Mouse (Mus musculus): Measurements from ENCODE around the gene Atp1b1.

Atp1b1 gene

DNA sequence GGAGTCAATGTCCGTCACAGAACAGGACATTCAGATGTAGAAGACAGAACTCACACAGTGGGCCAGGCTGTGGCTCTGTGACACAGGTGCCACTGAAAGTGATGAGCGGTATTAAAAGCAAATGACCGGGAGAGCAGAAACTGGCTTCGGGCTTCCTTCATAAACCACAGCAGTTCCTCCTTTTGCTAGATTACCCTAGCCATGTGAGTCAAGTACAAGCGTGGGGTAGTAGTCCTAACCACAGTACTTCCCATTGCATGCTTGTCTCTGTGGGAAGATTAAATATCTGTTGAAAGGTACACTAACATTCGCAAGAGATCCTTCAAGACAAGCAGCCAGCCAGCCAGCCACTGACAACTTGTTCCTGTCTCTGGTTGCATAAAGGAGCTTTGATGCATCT, 17.9 kb downstream of the Atp1b1 start:
- DNase-seq (ENCODE audit: low spot score) = no peak

DNA sequence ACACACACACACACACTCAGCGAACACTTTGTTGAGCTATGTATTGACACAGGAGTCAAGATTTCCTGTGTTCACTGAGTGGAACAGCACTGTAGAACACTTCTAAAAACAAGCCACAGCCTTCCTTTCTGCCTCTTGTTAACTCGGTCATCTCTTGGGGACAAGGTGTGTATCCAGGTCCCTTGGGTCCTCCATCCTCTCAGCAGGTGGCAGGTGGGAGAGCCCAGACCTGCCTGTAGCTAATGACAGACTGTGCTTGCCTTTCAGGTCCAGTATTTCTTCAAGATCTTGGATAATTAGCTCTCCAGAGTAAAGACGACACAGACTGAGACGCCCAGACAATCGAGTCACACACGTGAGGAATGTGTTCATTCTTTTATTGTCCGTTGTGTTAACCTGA, 21.4 kb downstream of the Atp1b1 start:
- DNase-seq (ENCODE audit: low spot score) = no peak

DNA sequence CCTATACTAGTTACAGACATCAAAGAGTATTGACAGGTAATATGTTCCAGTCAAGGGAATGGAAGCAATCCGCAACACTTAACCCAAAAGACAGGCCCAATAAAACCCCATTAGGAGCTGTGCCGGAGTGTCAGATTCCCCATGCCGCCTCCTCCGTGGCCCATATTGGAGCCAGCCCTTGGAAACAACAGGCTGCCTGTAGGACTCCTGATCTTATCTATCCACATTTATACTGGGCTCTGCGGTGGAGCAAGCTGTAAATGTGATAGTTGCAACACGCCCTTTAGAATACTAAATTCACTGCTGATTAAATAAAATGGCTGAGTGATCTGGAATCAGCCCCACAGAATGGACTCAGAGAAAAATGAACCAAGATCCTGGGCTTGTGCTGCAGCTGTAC, 24.1 kb downstream of the Atp1b1 start:
- DNase-seq (ENCODE audit: low spot score) = no peak

DNA sequence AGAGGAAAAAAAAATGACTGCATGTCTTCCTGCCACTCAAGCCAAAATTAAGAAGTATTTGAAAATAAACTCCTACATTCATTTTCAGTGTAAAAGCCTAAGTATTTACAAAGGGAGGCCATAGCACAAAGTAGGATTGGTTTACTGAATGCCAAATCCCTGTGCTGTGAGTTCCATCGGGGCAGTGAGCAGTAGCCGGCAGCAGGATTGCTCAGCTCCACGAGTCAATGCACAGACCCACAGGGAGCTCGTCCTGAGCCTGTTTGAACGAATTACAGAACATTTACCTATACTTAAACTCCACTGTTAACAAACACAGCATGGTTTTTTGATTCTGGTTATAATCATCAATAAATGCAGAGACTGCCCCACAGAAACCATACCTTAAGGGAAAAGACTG, 25.5 kb downstream of the Atp1b1 start:
- DNase-seq (ENCODE audit: low spot score) = no peak

DNA sequence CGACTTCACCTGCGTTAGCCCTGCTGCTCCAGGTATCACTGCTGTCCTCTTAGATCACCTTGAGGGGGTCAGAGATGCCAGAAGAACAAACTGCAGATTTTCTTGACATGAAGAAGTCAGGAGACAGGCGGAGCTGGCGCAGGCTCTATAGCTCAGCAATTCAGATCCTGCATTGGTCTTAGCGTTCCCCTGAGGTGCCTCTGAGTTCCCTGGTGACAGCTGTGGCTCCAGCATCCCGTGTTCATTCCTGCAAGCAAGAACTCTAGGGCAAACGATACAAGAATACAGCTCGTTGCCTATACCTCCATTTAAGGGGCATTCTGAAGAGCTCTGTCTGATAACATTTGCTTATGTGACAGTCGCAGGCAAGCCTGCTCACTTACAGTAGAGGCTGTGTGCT, 29.5 kb downstream of the Atp1b1 start:
- DNase-seq (ENCODE audit: low spot score) = no peak

DNA sequence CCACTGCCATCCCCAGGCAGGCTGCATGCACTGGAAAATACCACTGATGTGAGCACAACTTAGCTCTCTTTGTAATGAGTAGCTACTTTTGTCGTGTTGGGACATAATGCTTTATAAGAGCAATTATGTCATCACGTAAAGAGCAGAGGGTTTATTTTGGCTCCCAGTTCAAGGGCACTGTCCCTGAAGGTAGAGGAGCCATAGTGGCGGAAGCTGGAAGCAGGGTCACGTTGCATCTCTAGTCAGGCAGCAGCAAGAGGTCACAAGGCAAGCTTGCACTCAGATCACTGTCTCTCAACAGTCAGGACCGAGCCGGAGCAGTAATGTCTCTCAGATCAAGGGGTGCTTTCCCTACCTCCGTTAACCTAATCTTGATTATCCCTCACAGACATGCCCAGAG, 30.4 kb downstream of the Atp1b1 start:
- no peak for DNase-seq (ENCODE audit: low spot score)

DNA sequence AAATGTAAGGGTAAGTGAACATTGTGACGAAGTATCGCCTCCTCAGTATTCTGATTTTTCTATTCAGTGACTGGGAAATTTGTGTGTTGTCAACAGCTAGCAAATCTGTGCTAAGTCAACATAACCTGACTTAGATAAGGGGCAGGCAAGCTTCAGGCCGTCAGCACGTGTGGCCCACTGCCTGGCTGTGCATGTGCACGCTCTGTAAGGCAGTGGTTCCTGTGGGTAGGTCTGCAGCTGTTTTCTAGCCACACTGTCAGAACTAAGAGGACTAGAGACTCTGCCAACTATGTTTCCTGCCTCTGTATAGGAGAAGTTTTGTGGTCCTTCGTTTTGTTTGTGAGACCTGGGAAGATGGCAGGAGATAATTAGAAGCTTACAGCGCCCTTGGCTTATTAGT, 31.9 kb downstream of the Atp1b1 start:
- DNase-seq (ENCODE audit: low spot score) = no peak

DNA sequence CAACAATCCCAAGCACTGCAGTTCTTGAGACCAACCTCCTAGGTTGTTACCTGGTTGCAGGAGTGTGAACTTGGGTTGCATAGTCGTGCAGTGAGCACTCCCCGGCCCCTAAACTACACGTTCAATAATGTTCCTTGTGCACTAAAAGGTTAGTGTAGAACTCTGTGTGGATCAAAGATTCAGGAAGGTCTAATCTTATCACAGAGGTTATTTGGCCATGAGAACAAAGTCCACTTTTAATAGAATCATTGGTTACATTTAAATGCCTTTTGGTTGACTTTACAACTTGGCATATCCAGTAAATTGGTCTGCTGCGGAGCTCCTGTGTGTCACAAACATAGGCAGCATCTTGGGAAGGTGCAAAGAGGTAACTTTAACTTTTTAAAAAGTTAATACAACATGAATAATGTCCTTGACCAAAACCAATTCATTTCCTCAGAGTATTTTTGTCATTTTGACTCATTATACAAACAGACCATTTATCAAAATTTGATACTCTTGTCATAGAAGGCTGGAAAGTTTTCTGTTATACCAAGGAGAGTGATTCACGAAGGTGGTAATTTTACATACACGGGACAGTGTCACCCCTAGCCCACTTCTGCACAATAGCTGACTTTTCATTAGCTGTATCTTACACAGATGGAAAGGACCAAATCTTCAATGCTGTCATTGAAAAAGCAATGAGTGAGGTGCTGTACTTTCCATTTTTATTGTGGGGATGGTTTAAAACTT, 37.4 kb downstream of the Atp1b1 start:
- no peak for DNase-seq (ENCODE audit: low spot score)

DNA sequence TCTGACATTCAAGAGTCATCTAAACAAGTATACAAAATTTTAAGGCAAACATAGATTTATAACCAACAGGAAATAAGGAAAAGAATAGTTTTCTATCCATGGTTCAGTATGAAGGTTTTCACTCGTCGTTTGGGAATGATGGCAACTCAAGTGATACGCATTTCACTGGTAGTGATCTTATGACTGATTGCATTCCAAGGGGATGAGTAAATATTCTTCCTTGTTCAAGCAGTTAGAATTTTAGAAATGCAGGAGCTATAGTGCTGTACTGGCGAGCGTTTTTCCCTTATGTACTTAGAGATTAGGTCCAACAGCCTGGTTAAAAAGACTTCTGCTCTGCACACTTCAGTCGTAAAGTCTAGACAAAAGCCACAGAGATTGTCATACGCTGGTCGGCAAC, 38.8 kb downstream of the Atp1b1 start:
- no peak for DNase-seq (ENCODE audit: low spot score)

DNA sequence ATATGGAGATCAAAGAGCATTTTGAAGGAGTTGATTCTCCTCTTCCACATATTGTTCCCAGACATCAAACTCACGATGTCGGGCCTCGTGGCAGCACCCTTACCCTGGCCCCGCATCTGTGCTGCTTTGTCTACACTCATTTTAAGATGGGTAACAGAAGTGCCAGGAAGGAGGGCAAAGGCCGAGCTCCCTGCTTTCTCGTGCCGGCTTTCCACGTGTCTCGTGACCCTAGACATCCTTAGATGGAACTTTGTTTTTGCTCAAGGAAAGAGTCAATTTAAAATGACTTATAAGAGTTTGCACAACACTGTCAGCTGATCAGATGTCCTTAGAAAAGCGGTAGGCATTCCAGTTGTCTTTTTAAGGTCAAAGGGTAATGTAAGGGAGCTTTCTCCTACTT, 39.8 kb downstream of the Atp1b1 start:
- DNase-seq (ENCODE audit: low spot score) = no peak

DNA sequence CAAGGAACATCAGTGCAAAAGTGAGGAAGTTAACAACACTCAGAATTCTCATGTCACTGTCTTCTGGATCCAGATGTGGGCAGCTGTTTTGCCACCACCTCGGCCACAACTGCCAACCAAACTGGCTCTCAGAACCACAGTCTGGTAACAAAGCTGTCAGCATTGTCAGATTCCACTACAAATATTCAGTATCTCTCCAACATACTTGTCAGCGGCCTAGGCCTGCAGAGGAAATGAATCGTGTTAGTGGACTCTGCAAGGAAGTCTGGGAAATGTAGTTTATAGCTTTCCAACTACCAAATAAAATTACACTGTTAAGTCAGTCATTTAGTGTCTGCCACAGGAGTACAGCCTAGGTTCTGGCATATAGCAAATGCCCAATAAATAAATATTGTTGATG, 40.6 kb downstream of the Atp1b1 start:
- DNase-seq (ENCODE audit: low spot score) = no peak

DNA sequence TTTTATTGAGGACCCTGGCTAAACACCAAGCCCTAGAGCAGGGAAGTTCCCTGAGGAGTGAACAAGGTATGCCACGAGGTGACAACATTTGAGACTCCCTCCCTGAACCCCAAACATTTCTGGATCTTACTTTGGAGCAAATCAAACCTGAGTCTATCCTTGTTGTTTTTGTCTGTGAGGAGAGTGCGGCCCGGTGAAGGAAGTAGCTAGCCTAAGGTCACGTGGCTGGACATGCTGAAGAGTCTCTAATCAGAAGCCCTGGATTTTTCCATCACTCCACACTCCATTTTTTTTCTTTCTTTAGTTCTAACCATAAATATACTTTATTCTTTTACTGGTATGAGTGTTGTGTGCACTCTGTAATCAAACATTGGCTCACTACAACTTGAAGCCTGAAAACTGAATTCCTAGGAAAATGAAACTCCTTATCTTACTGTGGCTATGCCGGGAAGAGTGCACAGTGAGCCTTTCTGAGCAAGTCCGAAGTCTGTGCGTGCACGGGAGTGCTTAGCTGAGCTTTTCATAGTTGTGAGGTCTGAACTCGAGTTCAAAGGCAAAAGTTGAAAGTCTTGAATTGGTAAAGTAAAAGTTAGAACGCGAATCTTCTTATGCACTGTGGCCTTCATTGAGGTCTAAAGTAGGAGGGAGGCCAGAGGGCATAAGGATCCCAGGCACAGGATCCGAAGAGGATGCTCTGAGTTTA, 41.3 kb downstream of the Atp1b1 start:
- no peak for DNase-seq (ENCODE audit: low spot score)

DNA sequence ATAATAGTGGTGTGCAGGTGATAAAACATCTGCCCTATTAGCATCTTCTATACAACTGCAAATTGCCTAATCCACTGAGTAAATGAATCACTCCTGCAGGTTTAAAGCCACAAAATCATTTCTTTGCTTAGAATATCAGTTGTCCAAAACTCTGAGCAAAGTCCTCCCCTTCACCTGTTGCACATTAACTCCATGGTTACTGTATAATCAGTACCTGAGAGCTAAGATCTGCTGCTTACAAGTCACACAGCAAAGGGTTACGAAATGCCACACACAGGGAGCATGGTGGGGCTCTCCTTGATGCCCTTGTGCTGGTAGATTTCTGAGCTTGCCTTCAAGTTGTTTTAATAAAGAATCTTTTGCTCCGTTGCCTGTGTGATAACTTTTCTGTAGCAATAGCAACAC, 42.8 kb downstream of the Atp1b1 start:
- DNase-seq (ENCODE audit: low spot score) = no peak

DNA sequence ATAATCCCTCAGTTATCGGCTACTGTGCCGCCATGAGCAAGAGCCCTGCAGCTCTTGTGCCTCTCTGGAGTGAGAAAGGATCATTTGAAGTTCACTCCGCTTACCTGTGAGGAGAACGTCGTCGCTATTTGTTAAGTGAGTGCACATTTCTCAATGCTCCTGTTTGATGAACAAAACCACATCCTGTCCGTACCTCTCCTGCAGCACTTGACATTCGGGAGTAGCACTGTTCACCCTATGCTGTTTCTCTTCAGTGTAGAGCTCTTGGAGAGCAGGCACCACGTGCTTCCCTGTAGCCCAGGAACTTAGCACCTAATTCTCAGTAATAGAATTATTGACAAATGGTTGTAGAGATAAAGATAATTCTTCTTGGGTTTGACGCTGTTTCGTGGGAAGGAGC, 44.5 kb downstream of the Atp1b1 start:
- no peak for DNase-seq (ENCODE audit: low spot score)

DNA sequence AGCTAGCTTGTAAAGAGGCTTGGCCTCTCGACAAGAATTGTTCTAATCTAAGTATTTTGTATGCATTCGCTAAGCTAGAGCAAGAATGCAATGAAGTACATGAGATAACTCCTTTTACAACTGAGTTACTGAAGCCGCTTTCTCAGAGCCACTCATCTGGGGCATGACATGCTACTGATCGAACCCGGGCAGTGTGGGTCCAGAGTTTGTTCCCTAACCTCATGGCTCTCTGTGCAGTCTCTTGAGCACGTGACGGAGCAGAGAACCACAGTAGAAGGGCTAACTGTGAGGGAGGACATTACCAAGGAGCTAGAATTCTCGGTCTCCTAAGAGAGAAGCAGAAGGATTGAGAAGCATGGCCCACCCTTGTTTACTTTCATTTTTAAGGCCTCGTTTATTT, 45.2 kb downstream of the Atp1b1 start:
- DNase-seq (ENCODE audit: low spot score) = no peak

DNA sequence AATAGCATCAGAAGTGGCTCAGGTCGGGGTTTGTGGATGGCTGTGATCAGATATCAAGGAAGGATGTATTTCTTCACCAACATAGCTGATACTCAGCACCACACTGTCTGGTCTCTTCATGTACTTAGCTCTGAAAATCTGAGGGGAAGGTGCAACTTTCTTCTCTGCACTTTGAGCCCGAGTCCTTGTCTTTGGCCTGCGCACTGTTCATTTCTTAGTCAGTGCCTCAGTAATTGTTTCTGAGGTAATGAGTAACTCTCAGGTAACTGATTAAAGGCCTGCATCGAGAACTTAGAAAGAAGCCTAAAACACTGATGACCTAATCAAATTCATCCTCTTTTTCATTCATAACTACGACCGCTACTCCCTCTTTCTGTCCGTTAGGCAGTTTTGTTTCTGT, 46.8 kb downstream of the Atp1b1 start:
- DNase-seq (ENCODE audit: low spot score) = no peak

DNA sequence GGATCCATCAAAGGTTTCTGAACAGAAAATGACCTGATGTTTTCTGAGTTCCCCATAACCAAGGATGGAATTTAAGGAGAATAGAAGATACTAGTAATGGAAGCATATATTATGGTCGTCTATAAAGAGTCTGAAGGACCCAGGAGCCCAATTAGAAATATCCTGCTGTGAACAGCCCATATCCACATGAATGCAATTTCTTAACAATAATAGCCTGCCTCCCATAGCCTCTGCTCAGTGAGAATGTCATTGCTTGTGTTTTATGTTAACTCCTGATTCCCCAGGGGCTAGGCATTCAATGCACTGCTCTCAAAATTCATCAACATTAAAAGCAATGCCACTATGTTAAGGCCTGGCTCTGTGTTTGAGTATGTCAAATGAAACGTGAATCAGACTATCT, 49.5 kb downstream of the Atp1b1 start:
- no peak for DNase-seq (ENCODE audit: low spot score)

DNA sequence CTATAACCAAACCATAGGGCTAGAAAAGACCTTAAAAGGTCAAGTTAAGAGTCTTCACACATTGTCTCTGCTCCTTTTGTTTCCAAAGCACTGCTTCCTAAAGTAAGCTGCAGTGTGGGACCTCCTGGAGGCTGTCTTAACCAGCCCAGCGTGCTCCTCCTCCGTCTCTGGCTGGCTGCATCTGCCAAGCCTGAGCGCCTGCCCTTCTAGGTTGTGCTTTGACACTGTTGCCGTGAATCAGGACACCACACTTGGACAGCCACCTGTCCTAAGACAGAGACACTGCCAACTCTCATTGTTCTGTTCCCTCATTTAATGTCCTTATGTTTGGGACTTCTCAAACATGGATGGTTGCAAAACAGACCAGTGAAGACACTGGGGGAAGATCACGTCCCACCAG, 51.6 kb downstream of the Atp1b1 start:
- DNase-seq (ENCODE audit: low spot score) = no peak

DNA sequence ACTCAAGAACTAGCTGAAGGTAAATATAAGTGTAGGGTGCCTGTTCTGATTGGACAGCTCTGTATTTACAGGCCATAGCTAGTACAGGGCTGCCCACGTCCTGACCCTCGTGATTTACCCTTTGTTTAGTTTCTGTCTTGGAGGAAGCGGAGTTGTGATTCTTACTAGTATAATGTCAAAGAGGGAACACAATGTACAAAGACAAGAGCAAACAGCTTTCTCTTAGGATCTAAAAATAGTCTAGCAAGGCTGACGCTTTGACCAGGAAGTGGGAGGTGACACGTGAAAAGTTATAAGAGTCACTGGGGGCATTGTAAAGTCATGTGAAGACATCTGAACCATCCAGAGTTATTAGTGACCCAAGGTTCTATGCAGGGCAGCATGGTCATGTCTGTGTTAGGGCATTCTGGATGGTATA, 52.8 kb downstream of the Atp1b1 start:
- DNase-seq (ENCODE audit: low spot score) = no peak

DNA sequence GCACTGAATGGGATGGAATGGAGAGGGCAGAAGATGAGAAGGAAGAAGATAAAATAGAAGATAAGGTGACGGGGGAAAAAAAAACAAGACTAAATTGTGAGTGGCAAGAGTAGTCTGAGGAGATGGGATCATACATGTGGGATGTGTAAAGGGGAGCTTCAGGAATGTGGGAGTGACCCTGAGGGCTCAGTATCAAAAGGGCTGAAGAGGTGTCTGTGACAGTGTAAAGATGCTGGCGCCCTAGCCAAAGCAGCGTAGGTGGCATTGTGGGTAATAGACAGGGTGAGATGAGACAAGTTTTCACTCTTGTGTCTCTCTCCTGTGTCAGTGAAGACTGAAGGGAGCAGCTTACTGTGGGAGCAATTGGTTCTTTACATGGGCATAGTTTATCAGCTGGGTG, 58.6 kb downstream of the Atp1b1 start:
- no peak for DNase-seq (ENCODE audit: low spot score)

DNA sequence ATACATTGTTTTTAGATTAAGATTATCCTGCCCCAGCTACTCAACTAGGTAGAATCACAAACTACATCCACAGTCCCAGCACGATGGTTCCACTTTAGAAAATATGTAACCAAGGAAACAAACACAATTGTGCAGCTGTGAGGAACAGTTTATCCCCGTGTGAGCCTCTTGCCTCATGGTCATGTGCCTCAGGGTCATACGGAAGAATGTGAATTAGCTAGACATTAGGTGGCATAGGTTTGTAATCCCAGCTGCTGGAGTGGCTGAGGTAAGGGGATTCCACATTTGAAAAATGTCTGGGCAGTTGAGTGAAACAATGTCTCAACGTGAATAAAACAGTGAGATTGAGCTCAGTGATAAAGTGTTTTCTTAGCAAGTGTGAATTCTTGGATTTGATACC, 60.5 kb downstream of the Atp1b1 start:
- DNase-seq (ENCODE audit: low spot score) = no peak

DNA sequence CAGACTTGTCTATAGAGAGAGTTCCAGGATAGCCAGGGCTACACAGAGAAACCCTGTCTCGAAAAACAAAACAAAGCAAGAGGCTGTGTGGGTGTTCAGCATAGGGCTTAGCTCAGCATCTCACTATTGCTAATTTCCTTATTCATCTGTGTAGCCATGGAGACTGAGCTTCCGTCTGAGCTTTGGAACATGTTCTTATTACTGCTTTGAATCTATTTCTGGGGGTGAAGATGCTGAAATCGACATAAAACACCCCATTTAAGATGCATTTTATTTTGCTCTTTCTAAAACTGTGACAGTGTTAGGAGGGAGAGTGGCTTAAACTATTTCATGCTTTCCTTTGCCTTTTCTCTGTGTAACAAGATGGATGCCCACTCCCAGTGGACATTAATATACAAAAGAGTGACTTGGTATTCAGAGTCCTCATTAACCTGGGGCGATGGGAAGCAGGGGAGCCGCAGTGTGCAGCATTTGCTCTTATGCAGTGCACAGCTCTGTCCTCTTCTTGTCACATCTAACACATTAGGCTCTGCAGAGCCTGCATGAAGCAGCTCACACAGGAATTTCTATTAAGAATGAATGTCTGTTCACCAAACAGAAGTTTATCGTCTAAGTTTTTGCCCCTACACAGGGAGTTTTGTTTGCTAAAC, 62.9 kb downstream of the Atp1b1 start:
- no peak for DNase-seq (ENCODE audit: low spot score)

DNA sequence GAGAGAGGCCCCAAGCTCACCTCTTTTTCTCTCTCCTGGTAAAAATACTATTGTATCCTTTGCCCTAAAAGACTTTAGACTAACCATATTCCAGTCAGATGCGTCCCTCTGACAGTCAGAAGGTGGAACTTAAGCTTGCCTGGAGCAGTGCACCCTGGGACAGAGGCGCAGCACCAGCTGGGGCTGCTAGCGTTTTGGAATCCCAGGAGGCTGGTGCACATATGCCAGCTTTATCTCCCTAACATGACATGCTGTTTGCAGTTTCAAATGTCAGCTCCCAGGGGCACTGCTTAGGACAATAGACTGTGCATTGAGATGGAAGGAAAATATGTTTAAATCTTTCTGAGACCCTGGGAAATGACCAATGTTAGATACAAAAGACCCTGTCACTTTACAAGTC, 66.0 kb downstream of the Atp1b1 start:
- no peak for DNase-seq (ENCODE audit: low spot score)

DNA sequence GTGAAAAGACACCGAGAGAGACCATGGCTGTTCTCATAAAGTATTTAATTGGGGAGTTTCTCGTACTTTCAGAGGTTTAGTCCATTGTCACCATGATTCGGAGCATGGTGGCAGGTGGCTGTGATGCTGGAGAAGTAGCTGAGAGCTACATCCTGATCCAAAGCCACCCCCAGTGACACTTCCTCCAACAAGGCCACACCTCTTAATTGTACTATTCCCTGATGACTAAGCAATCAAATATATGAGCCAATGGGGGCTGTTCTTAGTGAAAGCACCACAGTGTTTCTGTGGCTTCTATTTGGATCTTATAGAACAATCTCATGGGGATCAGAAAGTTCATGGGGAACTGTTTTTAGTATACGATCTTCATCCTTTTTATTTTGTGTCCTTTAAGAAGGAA, 68.4 kb downstream of the Atp1b1 start:
- DNase-seq (ENCODE audit: low spot score) = no peak
